Mouse (Mus musculus) urinary bladder, postnatal 36 days (tissue): Measurements from ENCODE around the gene Lrrc3.

Source experiments
- DNase-seq, 2 experiments: peaks; one replicate each; pipeline ENCODE4 v3.0.0; 2022; ENCODE audit warnings: low spot score in 2 of 2, mixed read lengths in 1 of 2

Gene Lrrc3

GRCm38 (mm10) chr10:77867546-77867945 is 34.8 kb downstream of the Lrrc3 start:
- no peak for DNase-seq

- no peak for DNase-seq
These were observed 37.6 kb downstream of the Lrrc3 start for GRCm38 (mm10) chr10:77864762-77865143.

GRCm38 (mm10) chr10:77864067-77864761 is 38.1 kb downstream of the Lrrc3 start:
- DNase-seq, result peak; percentile 75 to 80

GRCm38 (mm10) chr10:77861675-77862074 is 40.7 kb downstream of the Lrrc3 start, which contains the start of gene Gm3285:
TSS of gene Gm3285 (plus strand) at chr10:77861975.
- DNase-seq, result no peak

- no peak for DNase-seq
These were observed 49.8 kb downstream of the Lrrc3 start, which contains the start of gene Gm10318 for GRCm38 (mm10) chr10:77852559-77852958. TSS of gene Gm10318 (plus strand) at chr10:77852859.
